Mouse (Mus musculus) activated CD4-positive, CD25-positive, alpha-beta regulatory T cell, adult 4 months (primary cell): ENCODE data around the gene Nav2. TPM values are rescaled to one million over a fixed set of nuclear protein-coding genes. Genes with fewer than 3 reads are reported as not detected.

Source experiments
- ATAC-seq: one replicate; pipeline ENCODE4 v1.8.0; 2017
- polyA plus RNA-seq, 2 experiments: library from polyadenylated mRNA; unstranded; fragments of 100-300 nt; shearing (Covaris generic); gene quantifications; one replicate each; pipeline ENCODE4 v1.2.1; 2017

Gene Nav2
- polyA plus RNA-seq, 2 experiments from 2014 or later, result 14.2 to 16.6 TPM

DNA sequence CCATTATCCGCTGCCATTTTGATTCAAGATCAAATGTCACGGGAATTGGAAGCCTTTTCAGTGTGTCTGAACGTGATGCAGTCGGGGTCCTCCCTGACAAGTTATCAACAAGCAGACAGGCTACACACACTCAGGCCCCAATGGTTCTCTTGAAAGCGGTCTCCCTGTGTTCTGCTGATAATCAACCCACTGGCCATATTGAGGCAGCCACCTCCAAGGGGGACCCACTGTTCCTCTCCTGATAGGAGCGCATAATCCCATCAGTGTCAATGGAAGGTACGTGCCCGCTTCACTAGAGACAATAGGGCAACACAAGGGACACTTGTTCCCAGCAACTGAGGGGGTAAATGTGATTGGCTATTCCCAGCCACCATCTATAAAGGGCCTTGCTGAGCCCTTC is 195.9 kb downstream of the Nav2 start:
- no peak for ATAC-seq

DNA sequence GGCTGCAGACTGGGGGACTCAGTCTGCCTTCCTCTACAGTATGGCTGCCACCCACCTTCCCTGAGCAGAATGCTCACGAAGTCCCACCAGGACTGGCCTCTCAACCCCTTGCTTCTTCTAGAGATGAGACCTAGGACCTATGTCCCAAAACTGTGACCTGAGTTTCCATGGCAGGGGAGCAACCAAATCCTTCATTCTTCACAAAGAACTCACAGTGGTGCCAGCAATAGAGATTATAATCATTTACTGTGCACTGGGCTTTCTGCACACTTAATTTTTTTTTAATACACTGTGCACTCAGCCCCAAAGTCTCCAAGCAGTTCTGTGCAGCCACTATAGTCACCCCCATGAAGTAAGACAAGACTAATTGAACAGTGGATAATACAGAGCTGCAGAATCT is 196.3 kb downstream of the Nav2 start:
- ATAC-seq, result no peak

DNA sequence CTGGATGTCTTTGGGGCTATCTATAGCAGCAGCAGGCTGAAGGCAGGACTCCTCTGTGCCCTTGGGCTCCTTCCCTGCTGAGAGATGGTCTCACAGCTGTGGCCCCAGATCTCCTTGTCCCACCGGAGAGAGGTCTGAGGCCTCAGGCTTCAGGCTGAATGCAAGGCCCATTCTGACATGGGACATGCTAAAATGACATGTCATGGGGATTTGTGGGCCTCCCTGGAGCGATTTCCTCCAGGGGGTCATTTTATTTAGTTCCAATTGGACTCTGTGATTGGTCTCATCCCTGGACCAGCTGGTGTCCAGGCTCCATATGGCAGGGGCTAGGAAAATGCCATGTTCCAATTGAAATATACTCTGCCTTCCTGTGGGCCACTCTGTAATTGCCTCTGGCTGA is 197.0 kb downstream of the Nav2 start:
- ATAC-seq, result no peak

DNA sequence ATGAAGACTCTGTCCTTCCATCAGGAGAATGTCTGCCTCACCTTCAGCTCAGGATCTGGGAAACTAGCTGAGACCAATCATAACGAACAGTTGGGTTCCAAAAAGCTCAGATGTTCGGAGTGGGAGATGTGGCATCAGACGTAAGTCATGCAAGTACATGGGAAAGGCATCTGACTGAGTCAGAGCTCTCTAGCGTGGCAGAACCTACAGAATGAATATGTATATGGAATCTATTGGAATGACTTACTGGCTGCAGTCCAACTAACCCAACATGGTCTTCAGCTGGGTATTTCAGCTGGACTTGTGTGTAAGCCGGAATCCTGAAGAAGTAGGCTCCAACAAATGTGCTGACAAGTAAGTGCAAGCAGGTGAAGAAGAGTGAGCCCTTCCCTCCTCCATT is 199.6 kb downstream of the Nav2 start:
- no peak for ATAC-seq

DNA sequence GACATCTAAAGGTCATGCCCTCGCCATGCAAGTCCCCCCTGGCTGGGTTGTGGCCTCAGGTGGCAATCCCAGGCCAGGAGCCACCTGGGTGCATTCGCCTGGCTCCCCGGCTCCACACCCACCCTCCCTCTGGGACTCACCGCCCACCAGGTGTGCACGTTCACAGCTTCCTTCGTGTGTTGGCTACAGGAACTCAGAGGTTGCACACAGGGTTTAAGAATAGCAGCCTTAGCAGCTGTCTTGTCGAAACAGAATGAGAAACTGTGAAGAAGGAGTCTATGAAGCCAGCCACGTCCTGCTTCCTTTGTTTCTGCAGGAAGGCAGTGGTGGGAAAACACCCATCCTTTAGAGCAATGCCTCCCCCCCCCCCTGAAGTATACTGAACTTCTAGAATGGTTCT is 210.5 kb downstream of the Nav2 start:
- no peak for ATAC-seq

DNA sequence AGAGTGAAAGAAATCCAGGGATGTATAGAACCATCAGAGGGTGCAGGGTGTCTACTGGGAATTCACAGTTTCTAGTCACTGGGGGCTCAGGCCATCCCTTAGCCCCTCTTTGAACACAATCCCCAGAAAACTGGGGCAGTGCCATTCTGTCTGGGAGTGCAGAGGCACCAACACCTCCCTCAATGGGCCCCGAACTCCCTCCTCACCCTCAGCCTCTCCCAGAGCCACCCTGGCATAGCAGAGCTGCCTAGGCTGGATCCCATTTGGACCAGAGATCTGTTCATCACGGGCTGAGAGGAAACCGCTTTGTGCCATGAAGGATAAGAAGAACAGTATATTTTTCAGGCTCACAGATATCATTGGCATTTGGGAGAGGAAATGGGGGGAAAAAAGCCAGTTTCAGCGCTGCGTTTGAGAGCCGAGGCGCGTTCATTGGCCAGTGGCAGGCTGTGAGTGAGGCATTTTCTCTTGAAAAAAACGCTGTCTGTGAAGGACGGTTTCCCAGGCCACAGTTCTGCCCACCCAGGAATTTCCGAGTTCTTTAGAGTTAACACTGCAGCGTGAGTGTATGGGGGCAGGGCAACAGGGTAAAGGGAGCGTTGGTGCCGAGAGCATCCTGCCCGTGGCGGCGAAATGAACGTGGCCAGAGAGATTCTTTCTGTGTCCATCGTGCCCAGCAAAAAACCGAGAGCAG is 211.4 kb downstream of the Nav2 start:
- ATAC-seq, result no peak

DNA sequence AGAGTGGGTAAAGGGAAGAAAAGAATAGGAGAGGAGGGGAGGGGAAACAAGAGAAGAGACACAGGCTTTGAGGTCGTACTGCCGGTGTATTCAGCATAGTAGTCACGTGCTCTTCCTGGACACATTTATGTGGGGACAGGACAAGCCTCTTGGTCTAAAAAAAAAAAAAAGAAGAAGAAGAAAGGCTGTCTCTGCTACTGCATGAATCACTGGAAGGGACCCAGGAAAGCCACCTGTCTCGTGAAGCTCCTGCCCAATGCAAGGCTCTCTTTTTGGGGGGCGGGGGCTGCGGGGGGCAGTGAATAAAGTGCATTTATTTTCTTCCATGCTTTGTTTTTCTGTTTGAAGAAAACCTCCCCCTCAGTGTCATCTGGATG is 212.0 kb downstream of the Nav2 start:
- ATAC-seq, result no peak

DNA sequence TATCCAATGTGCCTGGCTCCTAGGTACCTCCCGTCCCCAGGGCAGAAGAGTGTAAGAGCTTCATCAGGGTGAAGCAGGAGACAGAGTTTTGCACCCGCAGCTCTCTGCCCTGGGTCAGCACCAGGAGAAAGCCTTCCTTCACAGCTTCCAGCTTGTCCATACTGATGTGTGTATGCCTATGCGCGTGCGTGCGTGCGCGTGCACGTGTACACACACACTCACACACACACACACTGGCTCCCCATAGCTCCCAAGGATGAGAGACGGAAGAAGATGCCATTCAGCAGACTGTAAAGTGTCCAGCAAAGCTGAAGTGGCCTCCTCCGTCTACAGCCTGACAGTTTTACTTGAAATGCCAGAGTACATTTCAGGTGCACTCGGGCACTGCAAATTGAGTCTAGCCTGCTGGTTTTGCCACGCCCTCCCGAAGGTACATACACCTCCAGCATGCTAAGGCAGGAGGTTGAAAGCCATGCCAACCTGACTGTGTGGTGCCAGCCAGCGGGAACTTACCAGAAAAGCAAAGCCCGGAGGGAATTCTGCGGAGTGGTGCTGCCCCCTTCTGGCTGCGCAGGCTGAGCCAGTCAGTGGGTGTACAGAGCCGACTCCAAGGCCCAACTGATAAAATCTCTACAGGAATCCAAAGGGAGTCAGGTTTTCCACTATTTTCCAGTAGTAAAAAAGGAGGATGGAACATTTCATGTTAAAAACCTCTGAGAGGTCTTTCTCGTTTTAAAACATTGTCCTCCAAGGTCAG is 212.6 kb downstream of the Nav2 start:
- ATAC-seq, result peak; percentile 52

DNA sequence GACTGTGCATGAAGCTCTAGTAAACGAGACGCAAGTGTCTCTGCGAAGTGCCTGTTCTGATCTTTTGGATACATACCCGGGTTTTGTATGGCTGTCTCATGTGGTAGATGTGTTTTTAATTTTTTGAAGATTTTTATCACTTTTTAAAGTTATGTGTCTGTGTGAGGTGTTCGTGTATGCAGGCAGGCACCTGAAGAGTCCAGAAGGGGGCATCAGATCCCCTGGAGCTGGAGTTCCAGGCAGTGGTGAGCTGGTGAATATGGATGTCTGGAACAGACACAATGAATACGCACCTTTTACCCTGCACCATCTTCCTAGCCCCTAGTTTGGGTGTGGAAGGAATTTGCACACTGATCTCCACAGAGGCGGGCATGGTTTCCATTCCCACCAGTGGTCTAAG is 214.0 kb downstream of the Nav2 start:
- no peak for ATAC-seq

DNA sequence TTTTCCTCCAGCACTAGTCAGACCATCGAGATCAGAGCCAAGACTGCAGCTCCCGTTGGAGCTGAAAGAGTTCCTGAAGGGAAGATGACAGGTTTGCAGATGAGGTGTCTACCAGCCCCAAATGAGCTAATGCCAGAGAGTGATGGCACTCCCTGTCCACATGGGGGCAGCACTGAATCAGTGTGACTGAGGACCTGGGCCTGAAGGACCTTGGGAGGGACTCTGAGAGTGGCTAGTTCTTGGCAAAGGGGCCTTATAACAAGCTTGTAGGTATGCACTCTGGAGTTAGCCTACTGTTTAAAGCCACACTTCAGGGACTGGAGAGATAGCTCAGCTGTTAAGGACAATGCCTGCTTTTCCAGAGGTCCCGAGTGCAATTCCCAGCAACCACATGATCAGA is 217.0 kb downstream of the Nav2 start:
- no peak for ATAC-seq

DNA sequence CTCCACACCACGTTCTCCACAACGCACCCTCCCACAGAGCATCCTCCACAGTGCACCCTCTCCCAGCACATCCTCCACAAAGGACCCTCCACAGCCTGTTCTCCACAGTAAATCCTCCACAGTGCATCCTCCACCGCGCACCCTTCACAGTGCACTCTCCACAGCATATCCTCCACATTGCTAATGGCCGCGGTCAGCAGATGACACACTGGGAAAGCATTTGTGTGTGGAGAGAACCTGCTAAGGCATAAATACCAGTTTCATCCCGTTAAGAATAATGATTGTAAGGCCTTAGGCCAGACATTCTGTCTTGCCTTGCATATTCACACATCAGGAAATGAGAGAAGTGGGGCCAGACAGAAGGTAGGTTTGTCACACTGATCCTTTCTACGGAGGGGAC is 219.7 kb downstream of the Nav2 start:
- no peak for ATAC-seq

DNA sequence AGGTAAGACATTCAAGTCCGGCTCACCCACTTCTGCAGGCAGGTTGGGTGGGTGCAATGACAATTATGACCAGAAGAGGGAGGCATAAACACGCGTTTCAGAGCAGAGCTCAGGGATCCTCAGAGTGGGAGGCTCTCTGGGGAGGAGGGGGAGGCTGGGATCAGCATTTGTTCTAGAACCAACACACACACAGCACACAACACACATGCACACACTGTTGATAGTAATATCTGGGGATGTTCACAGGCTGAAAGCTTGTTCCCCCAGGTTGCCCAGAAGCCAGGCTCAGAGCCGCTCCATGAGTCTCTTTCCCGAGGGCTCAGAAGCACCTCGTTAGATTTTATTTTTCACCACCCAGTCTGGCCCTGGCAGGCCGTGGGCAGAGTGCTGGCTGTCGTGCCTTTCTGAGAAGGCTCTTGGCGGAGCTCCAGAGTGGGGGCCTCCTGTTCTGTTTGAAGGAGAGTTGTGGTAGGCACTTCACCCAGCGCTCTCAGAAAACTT is 224.4 kb downstream of the Nav2 start:
- peak; percentile 59 for ATAC-seq

DNA sequence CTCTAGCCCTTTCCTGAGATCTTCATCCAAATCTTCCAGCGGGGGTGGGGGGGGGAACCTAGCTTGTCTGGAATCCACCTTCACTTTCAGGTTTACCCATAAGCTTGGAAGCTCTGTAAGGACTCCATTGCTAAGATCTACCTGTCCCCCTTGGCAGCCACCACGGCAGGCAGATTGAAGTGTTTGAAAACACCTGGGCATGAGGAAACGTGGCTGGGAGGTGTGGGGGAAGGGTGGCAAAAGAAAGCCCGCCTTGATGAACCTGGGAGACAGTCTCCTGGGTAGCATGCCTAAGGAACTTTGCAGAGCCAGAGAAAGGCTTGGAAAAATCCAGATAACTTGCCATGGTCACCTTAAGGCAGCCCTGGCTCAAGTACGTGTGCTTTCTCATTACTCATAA is 225.9 kb downstream of the Nav2 start:
- ATAC-seq, result no peak

DNA sequence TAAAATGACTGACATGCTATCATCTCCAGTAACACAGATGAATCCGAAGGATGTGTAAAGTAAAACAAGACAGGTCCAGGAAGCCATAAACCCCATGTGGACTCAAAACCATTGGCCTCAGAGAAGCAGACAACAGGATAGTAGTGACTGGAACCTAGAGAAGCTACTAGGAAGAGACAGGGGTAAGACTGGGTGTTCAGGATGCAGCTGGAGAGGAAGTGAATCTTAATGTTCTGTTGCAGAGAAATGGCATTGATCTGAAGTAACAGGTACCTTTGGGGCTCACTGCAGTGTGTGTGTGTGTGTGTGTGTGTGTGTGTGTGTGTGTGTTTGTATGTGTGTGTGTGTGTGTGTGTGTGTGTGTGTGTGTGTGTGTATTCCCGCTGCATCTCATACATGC is 231.2 kb downstream of the Nav2 start:
- ATAC-seq, result no peak

DNA sequence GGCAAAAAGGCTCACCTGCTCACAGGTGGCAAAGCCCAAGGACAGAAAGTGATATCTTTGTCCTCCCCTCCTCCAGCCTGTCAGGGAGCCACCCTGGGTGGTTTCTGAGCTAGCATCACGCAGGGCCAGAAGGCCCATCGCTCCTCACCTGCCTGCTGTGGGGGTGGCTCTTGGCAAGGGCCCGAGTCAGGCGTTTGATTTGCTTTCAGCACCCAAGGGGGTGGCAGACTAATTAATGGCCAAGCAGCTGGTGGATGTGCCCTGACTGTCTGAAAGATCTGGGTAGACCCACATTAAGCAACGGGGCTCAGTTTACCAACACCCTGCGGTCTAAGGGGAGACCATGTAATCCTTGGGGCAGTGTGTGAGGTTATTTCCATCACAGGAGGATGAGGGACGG is 235.4 kb downstream of the Nav2 start:
- no peak for ATAC-seq

DNA sequence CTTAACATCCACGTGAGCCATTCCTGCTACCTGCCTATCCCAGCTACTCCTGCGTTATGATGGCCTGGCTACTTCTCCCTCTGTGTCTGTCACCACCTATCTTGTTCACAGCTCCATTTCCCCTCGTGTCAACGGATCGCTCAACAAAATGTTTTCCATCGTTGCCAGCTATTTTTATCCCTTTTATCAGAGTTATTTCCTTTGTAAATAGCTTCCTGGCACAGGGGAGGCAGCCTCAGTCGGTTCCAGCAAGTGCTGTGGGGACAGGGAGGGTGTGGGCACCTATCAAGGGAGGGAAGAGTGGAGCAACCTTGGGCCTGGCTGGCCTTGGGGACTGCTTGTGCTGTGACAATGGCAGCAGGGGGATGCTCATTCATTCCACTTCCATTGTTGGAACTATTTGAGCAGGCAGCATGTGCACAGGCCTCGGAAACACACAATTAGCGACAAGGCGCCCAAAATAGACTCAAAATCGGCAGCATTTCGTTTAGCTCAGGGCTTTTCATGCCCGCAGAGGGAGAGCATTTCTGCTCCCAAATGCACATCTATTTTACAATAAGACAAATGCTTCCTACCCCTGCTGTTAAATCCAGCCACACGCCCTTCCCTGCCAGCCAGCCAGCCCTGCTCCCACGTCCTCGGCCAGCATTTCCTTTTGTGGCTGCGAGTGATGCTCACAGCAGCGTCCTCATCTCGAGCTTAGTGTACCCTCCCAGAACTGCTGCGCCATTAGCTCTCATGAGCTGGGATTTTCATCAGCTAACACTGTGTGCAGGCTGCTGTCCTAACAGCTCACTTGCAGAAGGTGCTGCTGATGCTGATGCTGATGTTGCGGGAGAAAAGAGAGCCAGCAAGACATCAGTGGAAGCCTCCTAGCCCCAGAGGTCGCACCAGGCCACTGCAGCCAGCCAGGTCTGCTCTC is 237.5 kb downstream of the Nav2 start:
- ATAC-seq, result no peak

DNA sequence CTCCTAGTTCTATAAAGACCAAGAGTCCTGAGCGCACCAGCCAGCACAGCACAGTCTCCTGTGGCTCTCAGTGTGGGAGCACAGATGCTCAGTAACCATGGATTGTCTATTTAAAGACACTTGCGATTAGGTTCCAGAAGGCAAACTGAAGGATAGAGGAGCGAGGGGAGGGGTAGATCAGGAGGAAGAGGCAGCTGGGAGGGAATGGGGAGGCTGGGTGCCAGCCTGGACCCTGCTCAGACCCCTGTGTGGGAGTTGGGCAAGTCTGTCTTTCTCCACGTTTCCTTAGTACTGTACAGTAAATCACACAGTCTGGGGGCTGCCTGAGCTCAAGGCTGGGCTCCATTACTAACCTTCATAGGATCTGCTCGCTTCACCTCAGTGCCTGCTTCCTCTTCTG is 243.8 kb downstream of the Nav2 start:
- no peak for ATAC-seq

DNA sequence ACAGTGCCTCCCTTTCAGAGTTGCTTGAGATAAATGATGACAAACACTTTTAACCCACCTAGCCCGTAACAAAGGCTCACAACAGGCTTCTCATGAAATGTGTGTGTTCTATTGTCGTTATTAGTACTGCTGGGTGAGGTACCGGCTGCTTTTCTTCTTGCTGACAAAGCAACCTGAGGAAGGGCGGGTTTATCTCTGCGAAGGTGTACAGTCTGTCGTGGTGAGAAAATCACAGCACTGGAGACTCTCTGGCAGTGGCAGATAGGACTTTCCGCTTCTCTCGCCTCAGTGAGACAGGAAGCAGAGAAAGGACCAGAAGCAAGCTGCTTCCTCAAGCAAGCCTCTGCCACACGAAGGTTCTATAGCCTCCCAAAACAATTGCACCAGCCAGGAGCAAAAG is 244.2 kb downstream of the Nav2 start:
- ATAC-seq, result no peak

DNA sequence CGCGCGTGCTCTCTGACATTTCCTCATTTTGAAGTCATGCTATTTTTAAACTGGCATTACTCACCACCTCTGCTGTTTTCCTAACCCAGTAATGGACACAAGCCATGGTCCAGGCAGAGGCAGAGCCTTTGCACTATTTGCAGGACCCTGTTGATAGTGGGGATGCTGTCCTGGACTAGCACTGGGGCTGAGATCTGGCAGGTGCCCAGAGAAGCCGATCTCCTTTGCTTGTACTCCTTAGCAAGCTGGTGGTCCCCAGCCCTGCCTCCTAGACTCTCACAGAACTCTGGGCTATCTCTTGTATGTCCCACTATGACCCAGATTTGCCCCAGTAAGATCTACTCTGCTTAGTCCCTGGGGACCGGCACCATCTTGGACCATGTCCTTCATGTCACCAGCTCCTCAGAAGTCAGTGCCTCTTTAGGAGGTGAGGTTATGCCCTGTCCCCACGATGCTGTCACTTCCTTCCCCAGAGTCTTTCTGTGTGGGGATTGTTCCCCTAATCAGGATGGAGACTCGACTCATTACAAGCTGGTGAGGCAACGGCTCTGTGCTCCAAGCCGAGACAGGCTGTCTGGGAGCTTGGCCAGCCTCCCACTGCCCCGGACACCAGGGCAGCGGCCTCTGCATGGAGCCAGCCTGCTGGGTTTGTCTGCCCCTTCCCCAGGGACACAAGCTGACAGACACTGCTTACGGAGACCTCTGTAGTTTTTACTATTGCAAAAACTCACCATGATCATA is 250.3 kb downstream of the Nav2 start:
- no peak for ATAC-seq

DNA sequence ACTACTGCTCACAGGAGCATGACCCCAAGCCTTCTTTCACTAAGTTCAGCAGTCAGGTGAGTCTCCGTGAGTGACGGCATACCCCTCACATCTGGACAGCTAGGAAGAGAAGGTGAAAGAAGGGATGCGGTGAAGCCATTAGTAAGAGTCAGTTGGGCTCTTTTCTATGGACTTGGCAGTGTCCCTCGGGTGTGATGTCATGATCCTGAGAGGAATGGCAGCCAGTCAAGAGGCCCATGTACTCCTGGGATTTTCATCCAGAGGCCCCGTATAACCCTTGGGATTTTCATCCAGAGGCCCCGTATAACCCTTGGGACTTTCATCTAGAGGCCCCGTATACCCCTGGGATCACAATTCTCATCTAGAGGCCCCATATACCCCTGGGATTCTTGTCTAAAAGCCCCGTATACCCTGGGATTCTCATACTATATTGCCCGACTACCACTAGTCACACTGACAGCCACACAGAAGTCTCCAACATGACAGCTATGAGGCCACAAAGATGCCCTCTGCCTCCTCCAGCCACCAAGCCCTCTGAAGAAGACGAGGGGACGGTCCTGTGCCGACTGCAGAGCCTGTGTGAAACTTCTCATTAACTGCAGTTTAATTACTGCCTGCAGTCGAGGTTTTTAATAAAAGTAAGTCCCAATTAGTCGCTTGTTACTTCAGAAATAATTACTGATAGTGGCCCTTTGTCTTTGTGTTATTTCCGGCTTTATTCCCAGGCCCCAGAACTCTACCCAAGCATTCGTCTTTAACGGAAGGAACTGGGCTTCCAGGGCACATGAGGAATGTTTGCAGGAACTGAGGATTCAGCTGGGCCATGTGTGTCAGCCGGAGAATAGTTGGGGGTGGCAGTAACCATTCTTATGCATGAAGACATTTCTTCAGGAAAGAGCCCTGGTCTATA is 251.4 kb downstream of the Nav2 start:
- no peak for ATAC-seq

DNA sequence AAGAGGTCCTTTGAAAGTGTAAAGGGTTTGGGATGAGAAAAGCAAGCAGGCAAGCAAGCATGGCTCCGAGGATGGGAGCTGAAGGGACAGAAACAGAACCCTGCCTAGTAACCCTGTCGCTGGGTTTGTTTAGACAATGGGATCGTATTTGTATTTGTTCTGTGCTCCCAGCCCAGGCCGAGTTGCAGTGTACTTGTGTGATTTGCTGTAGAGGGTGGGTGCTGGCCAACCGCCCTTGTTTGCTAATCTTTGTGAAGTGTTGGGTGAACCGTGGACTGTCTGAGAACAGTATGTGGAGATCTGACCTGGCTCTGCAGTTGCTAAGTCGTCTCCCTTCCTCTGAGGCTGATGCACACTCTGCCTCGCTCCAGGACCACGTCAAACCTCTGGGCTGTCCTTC is 253.6 kb downstream of the Nav2 start:
- no peak for ATAC-seq

DNA sequence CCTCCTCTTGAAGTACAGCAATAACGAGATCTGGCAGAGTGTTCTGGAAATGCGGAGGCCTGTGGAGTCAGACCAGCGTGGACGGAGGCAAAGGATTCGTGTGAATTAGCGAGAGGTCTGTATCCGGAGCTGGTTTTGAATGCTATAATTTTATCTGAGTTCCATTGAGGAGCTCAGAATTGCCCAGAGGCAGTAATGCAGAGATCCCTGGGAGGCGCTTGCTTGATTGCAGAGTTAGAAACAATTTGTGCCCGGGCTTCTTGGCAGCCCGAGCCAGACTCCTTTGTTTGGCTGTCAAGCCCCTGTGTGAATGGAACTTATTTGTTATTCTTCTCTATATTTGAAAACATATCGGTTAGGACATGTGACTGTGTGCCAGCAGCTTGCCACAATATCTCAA is 255.3 kb downstream of the Nav2 start:
- no peak for ATAC-seq
